Mouse (Mus musculus) myocyte (in vitro differentiated cells): ENCODE measurements around the gene Sec14l1.

Source experiments
- MAX ChIP-seq: IDR thresholded peaks from one replicate; pipeline ENCODE4 v1.6.1; 2011; ENCODE audit warnings: low read depth, mild to moderate bottlenecking, control low read depth
- POLR2A ChIP-seq: IDR thresholded peaks from one replicate; pipeline ENCODE4 v1.6.1; 2011; ENCODE audit warnings: low read depth, mild to moderate bottlenecking, control low read depth, moderate library complexity; ENCODE audit not compliant: insufficient read length
- TCF12 ChIP-seq: IDR thresholded peaks from one replicate; pipeline ENCODE4 v1.6.1; 2011; ENCODE audit warnings: mild to moderate bottlenecking, control low read depth; ENCODE audit not compliant: poor library complexity, insufficient read depth, severe bottlenecking

GRCm38 (mm10) chr11:117154088-117154815 lies 39.3 kb downstream of the Sec14l1 start:
- TF ChIP-seq TCF12 (no peak), MAX (no peak), POLR2A (peak; percentile 6)
